Mouse (Mus musculus) thymus, postnatal 4 days (tissue): ENCODE data around the gene Rad51c.
"Not testable (repeated sequence)": the region's sequence is repeated elsewhere in the genome, so short reads cannot be mapped to it uniquely, and the experiment has no call there.

Experiments used
- DNase-seq: peaks from one replicate; pipeline ENCODE4 v3.0.0; 2021

Gene Rad51c

DNA sequence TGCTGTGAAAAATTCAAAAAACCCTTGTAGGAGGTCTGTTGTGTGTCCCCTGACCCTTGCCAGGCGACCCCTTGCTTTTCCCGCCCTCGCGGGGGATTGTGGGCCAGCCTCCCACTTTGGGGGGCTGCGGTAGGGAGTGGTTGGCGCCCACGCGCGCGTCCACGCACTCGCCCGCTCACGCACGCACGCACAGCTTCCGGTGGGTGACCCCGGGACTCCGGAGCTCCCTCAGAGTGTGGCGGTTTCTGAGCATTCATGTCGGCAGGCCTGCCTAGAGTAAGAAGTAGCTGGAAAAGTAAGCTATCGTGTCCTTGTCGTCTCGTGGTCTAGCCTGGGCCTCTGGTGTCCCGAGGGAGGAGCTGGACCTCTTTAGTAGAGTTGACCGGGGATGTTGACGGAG lies at the start of gene Rad51c, which contains the start of gene Tex14:
Rad51c (minus strand) TSS at position 79 of the 400 bp plus-strand sequence.
Tex14 (plus strand) TSS at position 190 of the 400 bp plus-strand sequence.
- DNase-seq, result peak; percentile 43

DNA sequence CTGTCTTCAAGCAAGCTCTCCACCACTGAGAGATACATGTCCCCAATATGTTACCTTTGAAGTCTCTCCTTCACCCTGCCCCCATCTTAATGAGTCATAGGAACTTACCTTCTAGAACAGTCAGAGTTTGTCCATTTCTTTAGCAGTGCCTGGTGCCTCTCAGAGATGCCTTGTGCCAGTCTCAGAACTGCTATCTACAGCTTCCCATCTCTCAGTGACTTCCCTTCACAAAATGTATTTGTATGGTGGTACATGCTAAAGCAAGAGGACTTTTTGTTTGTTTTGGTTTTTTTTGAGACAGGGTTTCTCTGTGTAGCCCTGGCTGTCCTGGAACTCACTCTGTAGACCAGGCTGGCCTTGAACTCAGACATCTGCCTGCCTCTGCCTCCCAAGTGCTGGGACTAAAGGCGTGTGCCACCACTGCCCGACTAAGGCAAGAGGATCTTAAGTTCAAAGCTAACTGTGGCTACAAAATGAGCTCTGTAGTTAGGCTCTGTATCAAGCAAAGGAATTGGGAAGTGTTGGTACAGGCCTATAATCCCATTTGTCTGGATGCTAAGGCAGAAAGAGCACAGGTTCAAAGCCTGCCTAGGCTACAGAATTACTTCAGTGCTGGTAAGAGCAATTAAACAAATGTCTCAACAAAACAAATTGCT lies 49.4 kb upstream of the Rad51c start:
- DNase-seq, result no peak

DNA sequence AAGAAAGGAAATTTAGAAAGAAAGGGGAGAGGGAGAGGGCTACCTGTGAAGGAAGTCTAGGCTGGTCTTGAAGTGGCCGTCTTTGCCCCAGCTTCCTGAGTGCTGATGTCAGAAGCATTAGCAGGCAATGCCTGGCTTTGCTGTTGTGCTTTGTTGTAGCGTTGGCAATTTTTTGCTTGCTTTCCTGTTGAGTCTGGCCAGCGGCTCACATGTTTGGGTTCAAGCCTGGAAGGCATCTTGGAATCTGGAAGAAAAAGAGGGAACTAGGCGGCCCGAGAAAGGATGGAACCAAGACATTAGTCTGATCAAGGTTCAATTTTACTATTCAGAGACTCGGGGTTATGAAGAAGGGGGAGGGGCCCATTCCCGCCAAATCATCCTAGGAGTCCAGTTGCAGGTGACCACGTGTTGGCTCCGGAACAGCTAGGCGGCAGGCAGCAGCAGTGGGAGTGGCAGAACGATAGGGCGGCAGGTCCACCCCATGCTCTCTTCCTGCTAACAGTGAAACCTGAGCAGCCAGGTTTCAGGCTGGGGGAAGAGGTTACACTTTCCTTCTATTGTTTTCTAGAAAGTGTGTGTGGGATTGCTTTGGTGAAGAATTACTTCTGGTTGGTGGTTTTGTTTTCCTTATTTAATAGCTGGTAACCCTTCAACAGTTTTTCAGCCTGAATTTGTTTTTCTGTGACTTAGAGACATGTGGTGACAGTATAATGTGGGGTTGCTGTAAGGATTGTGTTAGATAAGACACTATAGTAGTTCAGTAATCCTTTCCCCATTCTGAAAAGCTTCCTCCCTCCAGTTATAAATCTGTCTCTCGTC lies 48.7 kb upstream of the Rad51c start:
- no peak for DNase-seq

DNA sequence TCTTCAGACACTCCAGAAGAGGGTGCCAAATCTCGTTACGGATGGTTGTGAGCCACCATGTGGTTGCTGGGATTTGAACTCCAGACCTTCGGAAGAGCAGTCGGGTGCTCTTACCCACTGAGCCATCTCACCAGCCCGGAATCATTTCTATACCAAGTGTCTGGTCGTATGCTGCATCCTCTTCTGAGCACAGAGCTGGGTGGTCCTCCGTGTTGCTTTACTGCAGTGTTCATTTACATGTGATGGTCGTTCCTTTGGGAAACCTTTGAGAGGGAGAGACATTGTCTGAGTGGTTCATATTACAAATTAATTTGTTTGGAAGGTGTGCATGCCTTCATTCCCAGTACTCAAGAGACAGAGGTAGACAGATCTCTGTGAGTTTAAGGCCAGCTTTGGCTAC lies 48.0 kb upstream of the Rad51c start:
- not testable (repeated sequence) for DNase-seq

DNA sequence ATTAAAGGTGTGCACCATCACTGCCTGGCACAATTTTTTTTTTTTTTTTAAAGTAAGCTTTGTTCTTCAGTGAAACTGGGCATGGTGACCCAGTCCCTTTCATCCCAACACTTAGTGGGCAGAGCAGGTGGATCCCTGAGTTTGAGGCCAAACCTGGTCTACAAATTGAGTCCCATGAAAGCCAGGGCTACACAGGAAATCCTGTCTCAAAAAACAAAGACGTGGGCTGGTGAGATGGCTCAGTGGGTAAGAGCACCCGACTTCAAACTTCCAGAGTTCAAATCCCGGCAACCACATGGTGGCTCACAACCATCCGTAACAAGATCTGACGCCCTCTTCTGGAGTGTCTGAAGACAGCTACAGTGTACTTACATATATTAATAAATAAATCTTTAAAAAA lies 45.1 kb upstream of the Rad51c start:
- not testable (repeated sequence) for DNase-seq

DNA sequence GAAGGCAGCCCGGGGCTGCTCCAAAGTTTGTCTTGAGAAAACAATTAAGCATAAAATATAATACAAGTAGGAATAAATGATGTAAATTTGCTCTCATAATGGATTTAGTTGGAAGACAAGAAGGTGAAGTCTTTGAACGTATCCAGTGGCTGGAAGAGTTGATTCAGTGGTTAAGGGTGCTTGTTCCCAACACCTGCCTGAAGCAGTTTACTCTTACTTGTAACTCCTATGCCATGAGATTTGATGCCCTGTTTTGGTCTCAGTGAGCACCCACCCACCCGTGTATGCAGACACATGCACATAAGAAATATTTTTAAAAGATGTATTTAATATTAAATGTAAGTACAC lies 44.4 kb upstream of the Rad51c start:
- no peak for DNase-seq

DNA sequence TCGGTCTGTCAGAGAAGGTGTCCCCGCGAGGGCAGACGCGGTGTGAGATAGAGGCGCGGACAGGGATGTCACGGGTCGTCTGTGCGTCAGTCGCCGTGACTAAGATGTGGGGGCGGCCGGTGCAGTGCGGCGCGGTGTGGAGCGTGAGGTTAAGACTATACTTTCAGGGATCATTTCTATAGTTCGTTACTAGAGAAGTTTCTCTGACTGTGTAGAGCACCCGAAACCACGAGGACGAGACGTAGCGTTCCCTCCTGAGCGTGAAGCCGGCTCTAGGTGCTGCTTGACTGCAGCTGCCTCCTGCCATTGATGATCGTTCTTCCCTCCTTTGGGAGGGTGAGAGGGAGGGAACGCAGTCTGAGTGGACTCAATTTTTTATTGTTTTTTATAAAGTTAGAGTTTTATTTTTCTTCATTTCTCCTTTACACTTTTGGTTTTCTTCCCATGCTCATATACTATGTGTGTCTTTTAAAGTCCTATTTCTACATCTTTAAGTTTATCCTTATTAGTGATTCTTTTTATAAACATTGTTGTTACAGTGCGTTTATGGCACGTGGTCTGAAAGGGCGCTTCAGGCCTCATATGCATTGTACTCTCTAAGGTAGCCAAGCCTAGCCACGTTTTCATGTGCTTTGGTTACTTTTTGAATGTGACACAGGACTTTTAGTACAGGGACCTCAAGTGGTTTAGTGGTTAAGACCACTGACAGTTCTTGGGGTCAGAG lies 43.9 kb upstream of the Rad51c start:
- DNase-seq, result peak; percentile 47

DNA sequence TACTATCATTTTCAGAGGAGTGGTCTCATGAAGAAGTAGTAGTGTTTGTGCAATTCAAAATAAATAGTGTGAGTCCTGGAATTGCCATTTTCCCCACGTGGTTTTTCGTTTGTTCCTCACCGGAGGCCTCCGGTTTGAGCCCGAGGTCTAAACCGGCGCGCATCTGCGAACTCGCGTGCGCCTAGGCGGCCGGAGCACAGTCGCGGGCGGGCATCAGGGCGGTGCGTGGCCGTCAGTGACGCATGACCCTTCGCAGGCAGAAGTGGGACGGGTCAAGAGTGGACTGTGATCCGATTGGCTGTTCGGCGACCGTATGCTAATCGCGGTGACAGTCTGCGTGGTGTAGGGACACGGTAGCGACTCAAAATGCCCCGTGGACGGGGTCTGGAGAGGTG lies 43.3 kb upstream of the Rad51c start:
- DNase-seq, result peak; percentile 73

DNA sequence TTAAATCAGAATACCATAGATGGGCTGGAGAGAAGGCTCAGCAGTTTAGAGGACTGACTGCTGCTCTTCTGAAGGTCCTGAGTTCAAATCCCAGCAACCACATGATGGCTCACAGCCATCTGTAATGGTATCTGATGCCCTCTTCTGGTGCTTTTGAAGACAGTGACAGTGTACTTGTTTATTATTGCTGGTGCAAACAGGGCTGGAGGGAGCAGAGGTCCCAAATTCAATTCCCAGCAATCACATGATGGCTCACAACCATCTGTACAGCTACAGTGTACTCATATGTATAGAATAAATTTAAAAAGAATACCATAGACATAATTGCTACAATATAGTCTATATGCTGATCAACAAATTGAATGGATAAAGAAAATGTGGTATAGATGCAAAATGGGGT lies 42.7 kb upstream of the Rad51c start:
- no peak for DNase-seq

DNA sequence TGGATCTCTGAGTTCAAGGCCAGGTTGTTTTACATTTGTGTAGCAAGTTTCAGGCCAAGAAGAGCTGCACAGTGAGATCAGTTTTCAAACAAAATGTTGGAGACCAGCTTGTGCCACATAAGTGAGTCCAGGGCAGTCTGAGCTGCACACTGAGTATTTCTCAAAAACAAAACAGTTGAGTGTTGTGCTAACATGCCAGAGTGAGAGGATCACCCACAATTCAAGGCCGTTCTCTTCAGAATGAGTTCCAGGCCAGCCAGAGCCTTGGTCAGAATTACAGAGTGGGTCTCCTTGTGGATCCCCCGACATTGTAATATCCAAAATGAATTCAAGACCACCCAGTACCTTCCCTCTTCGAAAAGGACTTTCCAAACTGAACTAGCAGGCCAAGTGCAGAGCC lies 41.4 kb upstream of the Rad51c start:
- DNase-seq, result no peak

DNA sequence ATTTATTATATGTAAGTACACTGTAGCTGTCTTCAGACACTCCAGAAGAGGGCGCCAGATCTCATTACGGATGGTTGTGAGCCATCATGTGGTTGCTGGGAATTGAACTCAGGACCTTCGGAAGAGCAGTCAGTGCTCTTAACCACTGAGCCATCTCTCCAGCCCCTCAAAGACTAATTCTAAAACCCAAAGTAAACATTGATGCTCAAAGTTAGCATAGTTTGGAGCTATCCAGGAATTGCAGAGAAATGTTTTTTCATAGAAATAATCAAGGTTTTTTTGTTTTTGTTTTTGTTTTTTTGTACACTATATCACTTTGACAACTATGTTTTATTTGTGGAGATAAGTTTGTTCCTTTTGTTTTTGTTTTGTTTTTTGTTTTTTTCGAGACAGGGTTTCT lies 40.8 kb upstream of the Rad51c start:
- not testable (repeated sequence) for DNase-seq

DNA sequence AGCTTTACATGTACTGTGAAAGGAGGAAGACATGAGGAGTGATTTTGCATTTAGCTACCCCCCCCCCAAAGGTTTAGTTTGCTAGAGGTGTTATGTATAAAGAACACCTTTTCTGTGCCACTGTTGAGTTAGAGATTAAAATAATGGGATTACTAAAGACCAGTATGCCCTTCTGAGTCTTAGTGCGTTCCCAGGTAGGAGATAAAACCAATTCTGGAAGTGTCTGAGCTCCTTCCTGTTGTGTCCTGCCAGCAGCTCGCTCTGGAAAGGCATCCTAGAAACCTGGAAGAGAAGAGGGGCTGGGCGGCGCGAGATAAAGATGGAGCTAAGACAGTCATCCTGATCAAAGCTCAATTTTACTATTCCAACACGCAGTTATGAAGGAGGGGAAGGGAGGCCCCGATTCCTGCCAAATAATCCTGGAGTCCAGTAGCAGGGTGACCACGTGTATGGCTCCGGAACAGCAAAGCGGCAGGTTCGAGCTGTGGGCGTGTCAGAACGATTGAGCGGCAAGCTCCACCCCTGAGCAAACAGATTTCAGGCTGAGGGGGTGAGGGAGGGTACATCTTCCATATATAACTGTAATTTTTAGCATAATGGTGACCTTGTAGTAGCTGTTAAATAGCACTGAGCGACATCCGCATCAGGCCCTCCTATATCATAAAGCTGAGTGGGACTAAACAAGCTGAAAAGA lies 40.1 kb upstream of the Rad51c start:
- no peak for DNase-seq

DNA sequence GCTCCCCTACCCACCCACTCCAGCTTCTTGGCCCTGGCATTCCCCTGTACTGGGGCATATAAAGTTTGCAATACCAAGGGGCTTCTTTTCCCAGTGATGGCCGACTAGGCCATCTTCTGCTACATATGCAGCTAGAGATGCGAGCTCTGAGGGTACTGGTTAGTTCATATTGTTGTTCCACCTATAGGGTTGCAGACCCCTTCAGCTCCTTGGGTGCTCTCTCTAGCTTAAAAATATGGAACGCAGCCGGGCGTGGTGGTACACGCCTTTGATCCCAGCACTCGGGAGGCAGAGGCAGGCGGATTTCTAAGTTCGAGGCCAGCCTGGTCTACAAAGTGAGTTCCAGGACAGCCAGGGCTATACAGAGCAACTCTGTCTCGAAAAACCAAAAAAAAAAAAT lies 39.3 kb upstream of the Rad51c start:
- not testable (repeated sequence) for DNase-seq

DNA sequence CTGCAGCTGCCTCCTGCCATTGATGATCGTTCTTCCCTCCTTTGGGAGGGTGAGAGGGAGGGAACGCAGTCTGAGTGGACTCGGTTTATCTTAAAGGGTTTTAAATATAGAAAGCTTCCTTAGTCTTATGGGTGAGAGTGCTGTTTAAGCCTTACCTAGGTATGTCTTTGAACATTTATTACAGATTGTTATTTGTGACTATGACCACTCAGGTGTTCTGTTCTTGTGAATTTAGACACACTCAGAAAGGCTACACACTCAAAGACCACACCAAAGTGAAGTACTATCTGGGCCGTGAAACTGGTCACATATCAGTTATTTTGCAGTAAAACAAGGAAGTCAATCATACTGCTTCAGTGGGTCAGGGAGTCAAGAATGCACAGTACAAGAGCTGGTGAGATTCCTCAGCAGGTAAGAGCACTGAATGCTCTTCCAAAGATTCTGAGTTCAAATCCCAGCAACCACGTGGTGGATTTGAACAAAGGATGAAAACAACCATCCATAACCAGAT lies 38.7 kb upstream of the Rad51c start:
- peak; percentile 63 for DNase-seq

DNA sequence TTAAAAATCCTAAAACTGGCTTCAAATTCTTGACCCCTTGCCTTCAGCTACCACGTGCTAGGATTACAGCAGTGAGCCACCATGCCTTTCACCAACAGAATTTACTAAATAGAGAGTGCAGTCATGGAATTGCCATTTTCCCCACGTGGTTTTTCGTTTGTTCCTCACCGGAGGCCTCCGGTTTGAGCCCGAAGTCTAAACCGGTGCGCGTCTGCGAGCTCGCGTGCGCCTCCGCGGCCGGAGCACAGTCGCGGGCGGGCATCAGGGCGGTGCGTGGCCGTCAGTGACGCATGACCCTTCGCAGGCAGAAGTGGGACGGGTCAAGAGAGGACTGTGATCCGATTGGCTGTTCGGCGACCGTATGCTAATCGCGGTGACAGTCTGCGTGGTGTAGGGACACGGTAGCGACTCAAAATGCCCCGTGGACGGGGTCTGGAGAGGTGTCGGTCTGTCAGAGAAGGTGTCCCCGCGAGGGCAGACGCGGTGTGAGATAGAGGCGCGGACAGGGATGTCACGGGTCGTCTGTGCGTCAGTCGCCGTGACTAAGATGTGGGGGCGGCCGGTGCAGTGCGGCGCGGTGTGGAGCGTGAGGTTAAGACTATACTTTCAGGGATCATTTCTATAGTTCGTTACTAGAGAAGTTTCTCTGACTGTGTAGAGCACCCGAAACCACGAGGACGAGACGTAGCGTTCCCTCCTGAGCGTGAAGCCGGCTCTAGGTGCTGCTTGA lies 38.1 kb upstream of the Rad51c start:
- DNase-seq, result peak; percentile 72

DNA sequence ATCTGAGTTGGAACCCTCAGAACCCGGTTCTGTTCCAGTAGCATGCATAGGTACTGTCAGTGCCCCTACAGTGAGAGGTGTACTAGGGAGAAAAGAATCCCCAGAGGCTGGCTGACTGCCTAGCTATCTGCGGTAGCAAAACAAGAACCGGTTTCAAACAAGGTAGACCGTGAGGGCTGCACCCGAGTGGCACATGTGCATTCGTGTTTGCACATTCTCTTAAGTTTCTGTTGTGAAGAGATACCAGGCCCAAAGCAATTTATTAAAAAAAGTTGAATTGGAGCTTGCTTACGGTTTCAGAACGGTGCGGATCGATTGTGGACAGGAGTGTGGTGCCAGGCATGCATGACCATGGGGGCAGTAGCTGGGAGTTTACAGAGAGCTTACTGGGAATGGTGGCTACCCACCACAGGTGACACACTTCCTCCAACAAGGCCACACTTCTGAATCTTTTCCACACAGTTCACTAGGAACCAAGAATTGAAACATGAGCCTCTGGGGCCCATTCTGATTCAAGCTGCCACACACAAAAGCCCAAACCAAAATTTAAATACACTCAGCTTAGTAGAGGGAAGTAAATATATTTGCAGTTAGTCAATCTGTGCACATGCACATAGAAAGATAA lies 35.2 kb upstream of the Rad51c start:
- no peak for DNase-seq

DNA sequence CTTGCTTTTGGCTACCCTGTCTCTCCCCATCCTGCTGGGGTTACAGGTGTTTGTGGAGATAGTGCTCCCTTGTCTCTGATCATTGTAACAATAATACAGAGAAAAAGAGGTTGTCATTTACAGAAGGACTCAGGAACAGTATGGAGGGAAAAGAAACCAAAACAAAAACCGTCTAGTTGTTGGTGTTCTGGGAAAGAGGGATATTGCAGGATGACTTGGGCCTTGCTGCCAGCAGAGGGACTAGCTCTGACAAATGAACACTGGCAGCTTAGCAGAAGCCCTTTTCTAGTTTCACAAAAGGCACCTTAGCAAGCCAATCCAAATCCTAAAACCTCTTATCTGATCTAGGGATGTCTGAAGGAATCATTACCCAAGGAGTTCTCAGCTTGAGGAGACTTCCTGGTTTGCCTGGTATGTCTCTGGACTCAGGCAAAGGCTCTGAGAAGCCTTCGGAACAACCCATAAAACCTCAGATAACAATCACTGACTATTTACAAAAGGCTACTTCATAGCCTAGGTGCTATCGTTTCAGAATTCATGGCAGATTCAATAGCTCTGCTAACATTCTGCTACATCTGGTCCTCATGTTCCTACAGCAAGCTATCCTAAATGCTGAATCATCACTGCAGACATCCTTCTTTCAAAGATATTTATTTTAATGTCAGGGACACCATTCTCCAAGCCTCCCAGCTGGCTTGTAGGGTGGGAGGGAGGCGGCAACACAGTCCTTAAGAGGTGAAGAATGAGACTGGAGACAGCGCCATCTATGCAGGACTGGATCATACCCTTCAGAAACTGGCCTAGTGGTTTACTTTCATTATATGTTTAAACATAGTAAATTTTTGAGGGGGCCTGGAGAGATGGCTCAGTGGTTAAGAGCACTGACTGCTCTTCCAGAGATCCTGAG lies 31.8 kb upstream of the Rad51c start:
- no peak for DNase-seq

DNA sequence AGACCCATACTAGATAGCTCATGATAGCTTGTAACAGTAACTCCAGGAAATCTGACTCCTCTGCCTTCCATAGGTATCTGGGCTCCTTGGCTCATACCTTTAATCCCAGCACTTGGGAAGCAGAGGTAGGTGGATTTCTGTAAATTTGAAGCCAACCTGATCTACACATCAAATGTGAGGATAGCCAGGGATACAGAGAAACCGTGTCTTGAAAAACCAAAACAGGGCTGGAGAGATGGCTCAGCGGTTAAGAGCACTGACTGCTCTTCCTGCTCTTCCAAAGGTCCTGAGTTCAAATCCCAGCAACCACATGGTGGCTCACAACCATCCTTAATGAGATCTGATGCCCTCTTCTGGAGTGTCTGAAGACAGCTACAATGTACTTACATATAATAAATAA lies 30.4 kb upstream of the Rad51c start:
- DNase-seq, result not testable (repeated sequence)

DNA sequence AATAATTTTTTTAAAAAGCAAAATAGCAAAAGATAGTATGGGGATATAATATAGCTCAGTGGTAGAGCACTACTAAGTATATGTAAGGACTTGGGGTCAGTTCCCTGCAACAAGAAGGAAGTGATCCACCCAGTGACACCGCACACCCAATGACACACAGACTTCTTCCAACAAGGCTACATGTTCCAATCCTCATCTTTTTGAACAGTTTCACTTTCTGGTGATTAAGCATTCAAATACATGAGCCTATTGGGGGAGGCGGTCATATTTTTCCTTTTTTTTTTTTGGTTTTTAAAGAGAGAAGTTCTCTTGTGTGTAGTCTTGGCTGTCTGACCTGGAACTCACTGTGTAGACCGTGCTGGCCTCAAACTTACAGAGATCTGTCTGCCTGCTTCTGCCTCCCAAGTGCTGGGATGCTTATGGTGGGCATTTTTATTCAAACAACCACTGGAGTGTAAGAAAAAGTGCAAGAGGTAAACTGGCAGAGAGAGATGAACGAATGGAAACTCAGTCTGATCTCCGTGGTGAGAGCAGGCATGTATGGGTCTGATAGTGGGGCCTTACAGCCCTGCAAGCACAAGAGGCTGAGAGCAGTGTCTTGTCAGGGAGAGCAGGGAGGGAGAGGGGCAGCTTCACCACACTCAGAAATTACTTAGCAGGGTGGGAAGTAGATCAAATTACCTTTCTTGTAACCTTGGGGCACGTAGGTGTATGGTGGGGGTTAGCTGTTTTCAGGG lies 28.3 kb upstream of the Rad51c start:
- no peak for DNase-seq

DNA sequence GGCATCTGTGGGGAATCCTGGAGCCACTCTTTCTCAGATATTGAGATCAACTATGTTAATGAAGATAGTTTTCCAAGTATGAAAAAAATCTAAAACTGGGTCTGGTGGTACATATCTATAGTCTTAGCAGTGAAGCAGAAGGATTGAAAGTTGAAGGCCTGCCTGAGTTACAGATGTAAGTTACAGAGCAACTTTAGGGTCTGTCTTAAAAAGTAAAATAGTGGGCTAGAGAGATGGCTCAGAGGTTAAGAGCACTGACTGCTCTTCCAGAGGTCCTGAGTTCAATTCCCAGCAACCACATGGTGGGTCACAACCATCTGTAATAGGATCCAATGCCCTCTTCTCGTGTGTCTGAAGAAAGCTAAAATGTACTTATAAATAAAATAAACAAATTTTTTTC lies 27.7 kb upstream of the Rad51c start:
- no peak for DNase-seq
